Mouse (Mus musculus) heart, postnatal 36 days (tissue): ENCODE measurements at regions not wholly inside any gene's neighbourhood (a gene's known extent, or its start where the extent isn't known, plus 50 kb on each side); places are given as distances from the start of the nearest gene placed in this dataset.

Source experiments
- DNase-seq, 2 experiments: peaks; one replicate each; pipeline ENCODE4 v3.0.0; 2021 to 2022
- intact Hi-C: fragments of 180-260 bp; cut with DNase I; formaldehyde crosslinking; loops from one replicate; pipeline ENCODE4 v1.15.1; 2025

GRCm38 (mm10) chr10:117542886-117543695 lies 86.2 kb upstream of the Cpm start:
- intact Hi-C loops, result no loop called here
- DNase-seq, result no peak

DNA sequence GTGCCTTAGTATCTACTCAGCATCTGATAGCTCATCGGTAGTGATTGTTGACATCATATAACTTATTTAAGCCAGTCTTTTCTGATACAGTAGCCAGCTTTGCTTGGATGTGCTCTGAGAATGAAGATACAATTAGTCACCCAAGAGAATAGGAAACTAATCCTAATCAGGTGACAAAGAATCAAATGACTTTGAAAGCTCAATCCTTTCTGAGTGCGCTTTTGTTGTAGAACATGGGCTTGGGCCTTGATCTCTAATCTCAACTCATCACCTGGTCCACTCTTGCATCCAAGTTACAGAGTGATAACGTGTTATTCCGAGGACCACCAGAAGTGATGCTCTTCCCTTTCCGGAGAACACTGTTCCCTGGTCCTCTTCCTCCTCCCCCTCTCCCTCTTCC lies 86.9 kb upstream of the Cpm start:
- intact Hi-C loops, result no loop called here
- no peak for DNase-seq

- intact Hi-C loops, result no loop called here
- DNase-seq, result no peak
Measured at GRCm38 (mm10) chr10:117541487-117541886, 87.8 kb upstream of the Cpm start.

DNA sequence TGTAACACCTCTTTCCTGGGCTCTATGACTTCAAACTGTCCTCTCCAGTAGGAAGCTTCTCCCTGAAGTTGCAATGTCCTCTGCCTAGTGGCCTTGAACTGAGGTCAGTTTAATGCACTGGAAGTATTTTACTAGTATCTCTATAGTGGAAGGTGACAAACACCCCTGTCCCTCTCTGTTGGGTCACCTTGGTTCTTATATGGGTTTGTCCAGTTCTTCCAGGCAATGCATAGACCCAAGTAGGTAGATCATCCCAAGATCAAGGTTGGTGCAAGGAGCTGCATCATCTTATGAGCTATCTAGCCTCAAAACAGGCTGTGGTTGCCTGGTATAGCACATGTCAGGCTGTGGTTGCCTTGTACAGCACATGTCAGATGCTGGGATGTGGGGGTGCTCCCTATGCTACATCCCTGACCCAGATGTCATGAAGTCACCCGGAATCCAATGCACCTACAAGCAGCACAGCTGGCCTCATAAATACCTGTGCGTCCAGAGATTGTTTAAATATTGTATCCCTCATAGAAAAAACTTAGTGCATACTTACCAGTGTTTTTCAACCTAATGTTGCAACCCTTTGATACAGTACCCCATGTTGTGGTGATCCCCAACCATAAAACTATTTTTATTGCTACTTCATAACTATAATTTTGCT lies 88.4 kb upstream of the Cpm start:
- no peak for DNase-seq
- intact Hi-C loops, result no loop called here

DNA sequence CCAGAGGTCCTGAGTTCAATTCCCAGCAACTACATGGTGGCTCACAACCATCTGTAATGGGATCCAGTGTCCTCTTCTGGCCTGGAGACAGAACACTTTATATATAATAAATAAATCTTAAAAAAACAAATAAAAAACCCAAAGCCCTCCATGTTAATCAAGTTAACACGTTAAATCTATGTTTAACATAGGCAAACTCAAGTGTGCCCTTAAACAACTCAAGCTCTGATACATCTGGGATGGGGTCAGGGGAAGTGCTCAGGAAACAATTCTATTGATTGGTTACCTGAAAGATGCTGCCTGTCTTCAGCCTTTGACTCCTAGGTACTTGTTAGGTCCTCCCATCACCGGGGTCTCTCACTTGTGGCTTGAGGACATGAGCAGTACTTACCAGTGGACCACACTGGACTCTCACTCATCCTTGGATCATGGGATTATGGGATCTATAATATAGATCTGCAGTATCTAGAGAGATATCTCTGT lies 89.1 kb upstream of the Cpm start:
- no peak for DNase-seq
- intact Hi-C loops, result no loop called here

DNA sequence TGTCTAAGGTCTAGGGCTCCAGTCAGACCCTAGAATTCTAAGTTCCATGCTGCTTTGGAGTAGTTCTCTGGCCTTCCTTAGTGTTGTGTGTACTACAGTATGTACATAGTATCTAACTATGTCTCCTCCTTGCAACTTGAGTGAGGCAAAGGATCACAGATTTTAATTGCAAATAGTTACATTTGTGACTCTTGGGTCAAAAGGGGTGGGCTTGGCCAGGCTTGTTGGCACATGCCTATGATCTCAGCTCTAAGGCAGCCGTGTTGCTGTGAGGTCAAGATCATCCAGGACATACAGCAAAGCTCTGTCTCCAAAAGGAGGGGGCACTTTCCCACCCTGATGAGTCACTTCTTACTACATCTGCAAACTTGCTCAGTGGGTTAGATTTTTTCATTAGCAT lies 89.8 kb upstream of the Cpm start:
- intact Hi-C loops, result no loop called here
- DNase-seq, result no peak

GRCm38 (mm10) chr10:117538725-117539124 lies 90.6 kb upstream of the Cpm start:
- intact Hi-C loops, result no loop called here
- DNase-seq, result no peak

GRCm38 (mm10) chr10:117536769-117537599 lies 92.3 kb upstream of the Cpm start:
- intact Hi-C loops, result no loop called here
- no peak for DNase-seq

DNA sequence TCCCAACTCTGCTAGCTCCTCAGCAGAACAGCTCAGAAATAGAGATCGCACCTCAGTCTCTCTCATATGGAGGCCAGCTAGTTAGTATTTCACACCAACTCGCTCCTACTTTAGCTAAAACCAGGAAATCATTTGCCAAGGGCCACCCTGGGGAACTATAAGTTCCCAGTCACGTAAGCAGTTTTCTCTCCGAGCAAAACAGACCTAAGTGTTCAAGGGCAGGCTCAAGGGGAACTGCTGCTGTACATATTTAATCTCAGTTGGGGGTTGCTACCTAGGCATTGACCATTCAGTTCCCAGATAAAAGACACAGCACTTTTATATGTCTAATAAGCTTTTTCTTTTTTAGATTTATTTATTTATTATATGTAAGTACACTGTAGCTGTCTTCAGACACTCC lies 93.5 kb upstream of the Cpm start:
- intact Hi-C loops, result no loop called here
- DNase-seq, result no peak

DNA sequence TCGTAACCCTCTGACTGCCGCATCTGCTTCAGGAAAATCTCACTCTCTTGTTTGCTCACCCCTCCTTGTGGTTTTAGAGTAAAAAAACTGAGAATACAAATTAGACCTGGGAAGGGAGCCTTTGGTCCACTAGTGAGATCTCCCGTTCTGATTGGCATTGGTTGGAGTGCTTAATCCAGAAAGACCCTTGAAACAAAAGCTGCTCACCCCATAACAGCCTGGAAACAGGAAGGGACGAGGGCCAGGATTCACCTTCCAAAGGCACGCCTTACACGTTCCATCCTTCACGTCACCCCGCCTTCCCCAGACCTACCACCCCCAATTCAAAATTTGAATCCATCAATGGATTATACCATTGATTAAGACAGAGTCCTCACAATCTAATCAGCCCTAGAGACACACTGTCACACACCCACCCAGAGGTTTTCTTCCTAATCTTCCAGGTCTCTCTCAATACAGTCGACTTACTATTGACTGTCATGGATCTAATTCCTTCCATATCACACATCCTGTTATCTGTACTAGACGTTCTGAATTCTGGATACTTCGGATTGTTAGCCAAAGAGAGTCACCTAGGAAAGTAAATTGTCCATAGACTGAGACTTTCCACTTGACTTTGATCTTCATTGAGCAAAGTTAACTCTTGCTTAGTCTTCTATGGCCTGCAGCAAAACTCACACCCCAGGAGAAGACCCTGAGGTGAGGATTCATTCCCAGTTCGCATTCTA lies 94.1 kb upstream of the Cpm start:
- intact Hi-C loops, result no loop called here
- DNase-seq, result no peak

DNA sequence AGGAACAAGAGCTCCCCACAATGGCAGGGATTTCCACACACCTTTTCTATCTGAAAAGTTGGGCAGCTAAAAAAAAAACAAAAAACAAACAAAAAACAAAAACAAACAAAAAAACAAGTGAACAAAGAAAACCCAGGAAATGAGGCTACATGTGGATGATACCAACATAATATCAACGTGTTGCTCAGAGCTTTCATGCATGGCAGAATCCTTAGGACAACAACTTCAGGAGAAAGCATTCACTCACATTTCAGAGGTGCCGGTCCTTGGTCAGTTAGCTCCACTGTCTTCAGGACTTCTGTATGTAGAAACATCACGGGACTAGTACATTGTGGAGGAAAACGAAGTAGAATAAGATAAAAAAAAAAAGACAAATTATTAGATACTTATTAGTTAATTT lies 94.8 kb upstream of the Cpm start:
- intact Hi-C loops, result no loop called here
- no peak for DNase-seq

DNA sequence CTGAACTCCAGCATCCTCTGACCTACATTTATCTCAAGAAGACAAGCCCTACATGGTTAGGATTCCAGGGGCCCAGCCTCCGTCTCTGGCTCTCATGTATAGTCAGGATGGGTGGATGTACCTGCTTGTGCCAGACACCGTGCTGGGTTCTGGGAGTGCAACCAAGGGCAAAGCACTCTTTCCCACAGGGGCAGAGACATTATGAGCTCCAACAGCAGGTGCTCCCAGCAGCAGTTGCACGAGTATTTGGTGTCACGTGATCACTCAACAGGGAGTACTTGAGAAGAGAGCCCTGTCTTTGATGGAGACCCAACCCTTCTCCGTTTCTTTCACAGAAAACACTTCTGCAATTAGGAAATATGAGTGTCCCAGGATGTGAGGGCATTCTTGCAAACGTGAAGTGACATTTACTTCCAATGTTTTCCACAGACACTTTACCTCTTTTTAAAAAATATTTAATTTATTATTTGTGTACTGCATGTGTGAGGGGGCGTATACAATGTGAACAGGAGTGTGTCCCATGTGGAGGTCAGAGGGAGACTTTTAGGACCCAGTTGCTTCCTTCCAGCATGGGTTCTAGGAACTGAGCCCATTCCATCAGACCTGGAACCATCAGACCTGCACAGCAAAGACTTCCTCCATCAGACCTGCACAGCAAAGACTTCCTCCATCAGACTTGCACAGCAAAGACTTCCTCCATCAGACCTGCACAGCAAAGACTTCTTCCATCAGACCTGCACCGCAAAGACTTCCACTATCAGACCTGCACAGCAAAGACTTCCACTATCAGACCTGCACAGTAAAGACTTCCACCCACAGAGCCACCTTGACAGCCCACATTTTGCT lies 95.5 kb upstream of the Cpm start:
- intact Hi-C loops, result no loop called here
- no peak for DNase-seq

DNA sequence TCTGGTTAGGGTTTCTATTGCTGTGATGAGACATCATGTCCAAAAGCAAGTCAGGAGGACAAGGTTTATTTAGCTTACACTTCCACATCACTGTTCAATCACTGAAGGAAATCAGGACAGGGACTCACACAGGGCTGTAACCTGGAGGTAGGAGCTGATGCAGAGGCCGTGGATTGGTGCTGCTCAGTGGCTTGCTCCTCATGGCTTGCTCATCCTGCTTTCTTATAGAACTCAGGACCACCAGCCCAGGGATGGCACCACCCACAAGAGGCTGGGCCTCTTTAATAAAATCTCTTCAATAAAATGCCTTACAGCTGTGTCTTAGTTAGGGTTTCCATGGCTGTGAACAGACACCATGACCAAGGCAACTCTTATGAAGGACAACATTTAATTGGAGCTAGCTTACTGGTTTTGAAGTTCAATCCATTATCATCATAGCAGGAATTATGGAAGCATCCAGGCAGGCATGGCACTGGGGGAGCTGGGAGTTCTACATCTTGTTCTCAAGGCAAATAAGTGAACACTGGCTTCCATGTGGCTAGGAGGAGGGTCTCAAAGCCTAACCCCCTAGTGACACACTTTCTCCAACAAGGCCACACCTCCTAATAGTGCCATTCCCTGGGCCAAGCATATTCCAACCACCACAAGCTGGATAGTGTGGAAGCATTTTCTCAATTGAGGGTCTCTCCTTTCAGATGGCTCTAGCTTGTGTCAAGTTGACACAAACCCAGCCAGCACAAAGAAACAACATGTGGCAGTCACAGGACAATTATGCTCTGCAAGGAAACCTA lies 96.4 kb upstream of the Cpm start:
- intact Hi-C loops, result no loop called here

GRCm38 (mm10) chr10:117531798-117532747 lies 97.2 kb upstream of the Cpm start:
- intact Hi-C loops, result no loop called here
- no peak for DNase-seq

More for the DNA sequence above, 96.4 kb upstream of the Cpm start:
- DNase-seq, result no peak

DNA sequence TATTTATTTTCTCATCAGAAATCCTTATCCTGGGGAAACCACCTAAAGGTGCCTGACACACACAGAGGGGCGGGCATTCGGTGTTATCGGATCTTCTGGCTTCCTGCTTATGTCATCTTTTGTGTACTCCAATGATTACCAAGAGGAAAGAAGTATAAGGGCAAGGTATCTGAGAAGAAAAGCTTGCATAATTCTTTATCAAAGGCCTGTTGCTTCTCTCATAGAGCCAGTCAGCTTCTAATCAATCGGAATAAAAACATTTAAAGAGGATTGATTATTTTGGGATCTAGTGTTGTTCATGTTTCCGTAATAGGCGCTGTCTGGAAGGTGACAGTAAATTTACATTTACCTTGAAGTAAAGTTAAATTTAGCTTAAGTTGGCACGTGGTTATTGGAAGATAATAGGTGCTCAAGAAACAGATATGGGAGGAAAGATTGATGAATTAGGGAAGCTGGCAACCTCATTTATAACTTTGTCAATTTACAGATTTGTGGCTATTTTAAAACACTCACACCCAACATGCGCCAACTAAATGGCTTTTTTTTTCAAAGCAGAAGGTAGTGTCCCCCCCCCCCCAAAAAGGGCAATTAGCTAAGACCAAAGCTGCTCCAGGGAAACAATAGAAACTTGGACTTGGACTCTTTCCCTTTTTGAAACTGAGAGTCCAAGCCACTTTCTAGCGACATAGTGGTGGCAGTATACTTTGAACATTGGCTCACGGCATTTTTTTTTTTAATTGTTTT lies 98.3 kb upstream of the Cpm start:
- intact Hi-C loops, result no loop called here
- no peak for DNase-seq

DNA sequence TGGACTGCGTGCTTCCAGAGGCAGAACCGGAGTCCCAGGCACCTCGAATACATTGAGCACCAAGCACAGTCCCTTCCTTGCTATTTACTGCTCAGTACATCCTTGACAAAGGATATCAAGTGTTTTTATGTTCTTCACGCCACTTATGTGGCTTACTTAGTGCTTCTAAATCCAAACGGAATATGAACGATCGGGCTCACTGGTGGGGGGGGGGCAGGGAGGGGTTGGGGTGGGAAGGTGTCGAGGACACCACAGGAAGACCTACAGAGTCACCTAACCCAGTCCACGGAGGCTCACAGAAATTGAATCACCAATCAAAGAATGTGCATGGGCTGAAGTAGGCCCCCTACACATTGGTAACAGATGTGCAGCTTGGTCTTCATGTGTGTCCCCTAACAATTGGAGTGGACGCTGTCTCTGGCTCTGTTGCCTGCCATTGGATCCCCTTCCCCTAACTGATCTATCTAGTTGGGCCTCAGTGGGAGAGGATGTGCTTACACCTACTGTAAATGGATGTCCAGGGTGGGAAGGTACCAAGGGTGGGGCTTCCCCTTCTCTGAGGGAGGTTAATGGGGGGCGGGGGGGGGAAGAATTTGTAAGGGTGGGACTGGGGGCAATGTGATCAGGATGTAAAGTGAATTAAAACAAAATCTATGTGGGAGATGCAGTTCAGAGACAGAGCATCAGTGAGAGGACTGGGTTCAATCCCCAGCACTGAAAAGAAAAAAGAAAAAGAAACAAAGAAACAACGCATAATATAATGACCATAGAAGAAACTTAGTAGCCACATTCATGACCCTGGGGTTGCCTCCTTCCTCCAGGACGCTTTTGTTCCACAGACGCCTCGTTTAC lies 99.1 kb upstream of the Cpm start:
- no peak for DNase-seq
- intact Hi-C loops, result no loop called here
